Mouse (Mus musculus) ovary, postnatal 10 days (tissue): ENCODE measurements around the gene Prmt3.

ENCODE experiments used
- DNase-seq: peaks from one replicate; pipeline ENCODE4 v3.0.0; 2022; ENCODE audit warnings: low spot score

Gene Prmt3

DNA sequence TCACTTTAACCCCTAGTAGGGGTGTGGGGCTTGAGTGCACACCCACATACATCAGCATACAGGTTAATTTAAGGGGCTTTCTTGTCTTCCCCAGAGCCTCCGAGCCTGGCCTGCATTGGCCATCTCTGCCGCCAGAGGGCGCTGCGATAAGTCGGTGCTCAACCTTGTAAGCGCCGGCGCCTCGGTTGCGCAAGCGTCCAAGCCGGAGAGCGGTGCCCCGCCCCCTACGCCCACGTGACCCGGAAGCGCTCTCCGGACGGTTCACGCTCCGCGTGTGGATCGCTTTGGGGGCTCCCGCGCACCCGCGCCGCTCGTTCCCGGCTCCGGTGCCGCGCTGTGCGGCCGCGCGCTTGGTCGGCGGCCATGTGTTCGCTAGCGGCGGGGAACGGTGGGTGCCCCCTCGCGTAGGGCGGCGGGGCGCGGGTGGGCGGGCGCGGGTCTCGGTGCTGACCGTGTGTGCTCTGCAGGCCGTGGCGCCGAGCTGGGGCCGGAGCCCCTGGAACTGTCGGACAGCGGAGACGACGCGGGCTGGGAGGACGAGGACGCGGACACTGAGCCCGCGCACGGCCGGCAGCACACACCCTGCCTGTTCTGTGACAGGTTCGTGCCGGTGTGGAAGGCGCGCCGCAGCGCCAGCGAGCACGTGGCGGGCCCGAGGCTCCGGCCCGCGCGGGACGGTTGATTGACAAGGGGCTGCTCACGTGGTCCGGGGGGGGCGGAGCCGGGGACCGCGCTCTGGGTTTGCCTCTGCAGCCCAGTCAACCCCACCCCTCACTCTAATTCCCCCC is at the start of gene Prmt3:
TSS of gene Prmt3 (plus strand) at position 233 of the 788 bp plus-strand sequence.
- peak; percentile 93 for DNase-seq

DNA sequence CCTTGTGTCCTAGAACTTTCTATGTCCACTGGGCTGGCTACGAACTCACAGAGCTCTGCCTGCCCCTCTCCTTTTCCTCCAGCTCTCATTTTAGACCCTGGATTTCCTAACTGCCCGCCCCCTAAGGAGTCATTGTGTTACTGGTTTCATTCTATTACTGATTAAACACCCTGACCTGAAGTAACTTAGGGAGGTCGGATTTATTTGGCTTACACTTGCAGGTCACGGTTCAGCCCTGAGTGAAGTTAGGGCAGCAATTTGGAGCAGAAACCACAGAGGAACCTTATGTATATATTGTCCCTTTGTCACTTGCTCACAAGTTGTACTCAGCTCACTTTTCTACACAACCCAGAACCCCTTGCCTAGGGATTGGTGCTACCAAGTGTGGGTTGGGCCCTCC is 43.8 kb upstream of the Prmt3 start:
- DNase-seq: no peak

DNA sequence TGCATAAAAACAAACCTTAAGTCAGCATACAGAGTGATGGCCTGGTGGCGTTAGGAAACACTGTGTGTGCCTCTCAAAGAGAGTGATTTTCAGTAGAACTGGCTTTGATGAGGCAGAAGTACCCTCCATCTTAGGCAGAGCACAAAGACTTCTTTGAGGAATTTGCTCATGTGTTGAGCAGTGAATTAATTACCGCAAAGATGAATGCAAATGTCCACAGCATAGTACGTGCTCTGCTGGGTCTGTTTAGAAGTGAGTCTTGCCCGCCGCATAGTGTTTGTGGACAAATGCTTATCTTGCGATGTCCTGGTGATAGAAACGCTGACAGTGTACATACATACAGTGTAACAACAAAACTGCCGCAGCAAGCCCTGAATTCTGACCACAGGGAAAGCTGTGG is 38.7 kb upstream of the Prmt3 start:
- DNase-seq: no peak

DNA sequence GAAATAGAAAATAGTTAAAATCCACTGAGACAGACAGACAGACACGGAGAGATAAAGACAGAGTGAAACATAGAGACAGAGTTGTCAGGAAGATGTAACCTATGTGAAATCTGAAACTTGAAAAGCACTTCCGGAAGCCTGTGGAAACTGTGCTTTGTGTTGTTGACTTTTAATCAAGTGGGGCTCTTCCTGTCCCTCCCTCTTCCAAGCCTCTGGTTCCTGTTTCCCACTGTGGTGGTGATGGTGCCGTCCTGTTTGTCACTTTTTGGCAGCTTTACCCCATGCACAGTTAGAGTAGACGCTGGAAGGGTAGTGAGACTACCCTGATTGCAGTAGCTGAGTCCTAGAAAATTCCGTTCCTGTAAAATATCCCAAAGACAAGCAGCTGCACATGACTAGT is 36.7 kb upstream of the Prmt3 start:
- DNase-seq: no peak

DNA sequence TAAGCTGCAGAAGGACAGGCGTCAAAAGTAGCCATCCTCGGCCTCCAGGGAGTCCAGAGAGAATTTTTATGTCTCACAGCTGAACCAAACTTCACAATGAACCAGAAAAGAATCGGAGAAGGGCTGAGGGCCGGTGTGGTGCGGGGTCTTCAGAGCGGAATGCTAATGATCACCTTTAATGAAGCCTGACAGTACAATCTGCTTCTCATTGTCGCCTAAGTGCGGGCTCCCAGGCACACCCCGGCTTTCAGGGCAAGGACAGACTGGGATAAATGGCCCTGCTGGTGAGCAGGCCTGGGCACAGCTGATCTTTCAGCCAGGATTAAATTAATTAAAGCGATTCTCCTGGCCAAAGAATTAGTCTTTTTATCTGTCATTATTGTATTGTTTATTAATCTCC is 36.2 kb upstream of the Prmt3 start:
- DNase-seq: no peak

DNA sequence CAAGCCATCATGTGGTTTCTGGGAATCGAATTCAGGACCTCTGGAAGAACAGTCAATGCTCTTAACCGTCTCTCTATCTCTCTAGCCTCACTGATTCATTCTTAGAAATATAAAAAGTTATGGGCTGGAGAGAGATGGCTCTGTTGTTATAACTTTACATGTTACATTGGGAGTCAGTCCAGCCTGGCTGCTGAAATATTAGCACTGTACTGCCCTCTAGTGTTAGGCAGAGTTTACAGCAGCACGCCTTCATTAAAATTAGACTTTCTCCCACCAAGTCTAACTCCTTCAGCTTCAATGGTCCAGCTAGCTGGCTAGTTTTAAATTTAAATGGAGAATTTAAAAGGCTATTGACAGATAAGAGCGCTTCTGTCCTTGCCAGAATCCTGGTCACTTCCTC is 27.0 kb upstream of the Prmt3 start:
- no peak for DNase-seq

DNA sequence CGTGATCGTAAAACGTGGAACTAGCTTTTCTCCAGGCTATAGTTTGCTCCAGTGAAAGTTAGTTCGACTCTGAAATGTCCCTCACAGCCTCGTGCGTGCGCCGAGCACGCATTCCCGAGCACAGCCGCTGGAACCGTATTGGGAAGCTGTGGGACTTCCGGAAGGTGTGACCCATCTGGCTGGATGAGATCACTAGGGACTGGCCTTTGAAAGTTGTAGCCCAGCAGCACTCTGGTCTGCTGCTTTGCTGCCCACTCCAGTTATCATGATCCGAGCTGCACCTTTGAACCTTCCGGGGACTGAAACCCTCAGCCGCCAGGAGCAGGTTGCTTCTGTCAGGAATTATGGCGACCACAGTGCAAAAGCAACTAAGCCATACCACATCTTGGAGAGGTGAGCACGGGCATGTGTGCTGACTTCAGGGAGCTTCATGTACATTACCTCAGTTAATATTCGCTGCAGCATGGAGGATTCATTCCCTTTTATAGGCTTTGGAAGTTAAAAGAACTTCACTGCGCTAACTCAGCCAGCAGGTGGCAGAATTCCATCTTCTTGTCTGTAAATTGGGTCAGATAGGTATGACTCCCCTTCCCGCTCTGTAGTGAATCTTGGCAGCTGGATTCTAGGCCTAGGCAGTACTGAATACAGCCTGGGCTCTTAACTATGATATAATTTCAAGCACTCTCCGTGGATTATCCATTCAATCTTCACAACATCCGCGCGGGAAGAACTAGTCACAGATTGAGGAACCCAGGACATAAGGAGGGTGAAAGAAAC is 25.2 kb upstream of the Prmt3 start:
- no peak for DNase-seq

DNA sequence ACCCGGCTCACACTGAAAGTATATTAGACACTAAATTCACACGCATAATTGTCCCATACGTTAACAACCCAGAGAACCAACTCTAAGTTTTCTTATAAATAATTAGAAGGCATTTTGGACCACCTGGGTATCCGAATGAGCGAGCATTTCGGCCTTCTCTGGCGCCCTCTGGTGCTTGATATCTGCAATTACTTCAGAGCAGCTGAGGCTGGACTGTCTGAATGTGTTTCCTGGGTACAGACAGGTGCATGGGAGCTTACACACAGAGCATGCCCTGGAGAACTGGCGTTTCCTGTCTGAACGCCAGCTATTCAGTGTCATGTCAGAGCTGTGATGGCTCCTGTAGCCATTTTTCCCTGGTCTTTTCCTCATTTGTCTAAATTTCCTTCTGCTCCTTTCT is 23.4 kb upstream of the Prmt3 start:
- DNase-seq: no peak

DNA sequence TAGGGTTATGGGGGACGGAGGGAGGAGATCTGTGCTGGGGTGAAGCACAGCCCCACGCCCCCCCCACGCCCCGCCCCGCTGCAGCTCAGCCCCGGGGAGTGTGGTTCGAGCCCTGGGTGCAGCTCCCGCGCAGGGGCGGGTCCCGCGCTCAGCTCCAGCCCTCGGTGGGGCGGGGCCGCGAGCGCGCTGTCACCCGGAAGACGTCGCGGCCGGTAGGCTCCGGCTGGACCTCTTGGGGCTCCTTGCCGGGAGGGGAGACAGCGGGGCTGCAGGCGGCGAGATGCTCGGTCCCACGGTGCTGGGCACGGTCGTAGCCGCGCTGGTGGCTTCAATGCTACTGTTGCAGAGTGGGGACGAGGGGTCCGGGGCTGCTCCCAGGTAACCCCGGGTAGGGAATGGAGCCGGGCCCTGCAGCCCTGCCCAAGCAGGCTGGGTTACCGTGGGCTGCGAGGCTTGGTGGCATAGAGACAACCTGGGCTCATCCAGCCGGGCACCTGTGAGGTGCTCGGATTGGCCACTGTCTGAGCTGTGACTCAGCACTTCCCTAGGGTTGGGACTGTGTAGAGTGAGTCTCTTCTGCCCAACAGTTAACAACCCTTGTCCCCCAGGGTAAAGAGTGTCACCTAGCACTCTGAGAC is 19.1 kb upstream of the Prmt3 start, which contains the start of gene Htatip2:
TSS of gene Htatip2 (plus strand) at position 182 of the 638 bp plus-strand sequence.
- no peak for DNase-seq

DNA sequence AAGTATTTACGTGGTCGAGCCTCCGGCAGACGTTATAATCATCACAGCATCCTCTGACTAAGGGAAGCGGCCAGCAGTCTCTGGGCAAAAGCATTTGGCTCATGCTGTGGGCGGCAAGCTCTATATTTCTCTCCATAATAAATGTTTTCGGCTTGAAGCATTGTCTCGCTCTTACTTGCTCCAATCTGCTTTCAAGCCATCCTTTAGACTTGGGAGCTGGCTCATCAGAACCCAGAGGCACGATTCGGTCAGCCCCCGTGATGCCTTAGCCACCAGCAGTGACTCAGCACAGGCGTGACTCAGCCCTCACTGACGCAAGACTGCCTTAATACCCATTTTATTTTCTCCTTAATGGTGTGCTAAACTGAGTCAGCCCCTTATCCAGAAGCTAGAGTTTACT is 15.5 kb upstream of the Prmt3 start:
- no peak for DNase-seq

DNA sequence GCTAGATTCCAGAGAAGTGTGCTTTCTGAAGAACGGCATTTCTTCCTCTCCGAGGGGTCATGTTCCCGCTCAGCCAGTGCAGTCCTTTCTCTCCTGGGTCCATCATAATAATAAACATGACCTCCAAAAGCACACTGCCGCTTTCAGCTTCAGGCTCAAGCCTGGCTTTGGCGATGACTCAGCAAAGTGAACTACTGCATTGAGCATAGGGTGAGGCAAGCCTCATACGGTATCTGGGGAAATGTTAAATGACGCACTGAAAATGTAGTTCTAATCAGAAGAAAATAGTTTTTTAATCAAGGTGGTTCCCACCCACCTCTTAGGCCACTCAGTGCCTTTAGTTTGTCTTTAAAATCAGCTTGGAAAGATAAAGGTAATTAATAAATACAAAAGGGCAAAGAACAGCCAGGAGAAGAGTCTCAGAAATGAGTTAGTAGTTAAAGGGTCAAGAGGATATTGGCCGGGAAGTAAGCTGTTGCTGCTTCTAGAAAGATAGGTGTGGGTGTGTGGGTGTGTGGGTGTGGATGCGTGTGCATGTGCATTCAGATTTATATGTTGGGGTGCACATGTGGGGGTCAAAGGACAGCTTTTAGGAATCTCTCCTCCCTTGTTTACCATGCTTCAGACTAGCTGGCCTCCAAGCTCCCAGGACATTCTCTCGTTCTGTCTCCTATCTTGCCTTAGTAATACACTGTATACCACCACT is 14.0 kb upstream of the Prmt3 start:
- no peak for DNase-seq

DNA sequence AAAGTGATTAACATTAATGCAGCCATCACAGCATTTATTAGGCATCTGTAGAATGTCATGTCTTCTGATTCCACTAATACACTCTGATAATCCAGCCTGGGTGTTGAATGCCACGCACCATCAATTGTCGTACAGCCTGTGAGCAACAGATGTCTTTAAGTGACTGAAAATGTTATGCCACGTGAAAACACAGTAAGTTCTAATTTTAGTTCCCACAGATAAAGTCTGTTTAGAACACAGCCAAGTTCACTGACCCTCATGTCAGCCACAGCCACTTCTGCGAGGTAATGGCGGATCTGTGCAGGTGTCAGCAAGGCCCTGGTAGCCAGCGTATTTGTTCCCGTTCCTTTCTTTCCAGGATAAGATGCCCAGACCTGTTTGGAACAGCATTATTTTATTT is 12.0 kb upstream of the Prmt3 start:
- no peak for DNase-seq

DNA sequence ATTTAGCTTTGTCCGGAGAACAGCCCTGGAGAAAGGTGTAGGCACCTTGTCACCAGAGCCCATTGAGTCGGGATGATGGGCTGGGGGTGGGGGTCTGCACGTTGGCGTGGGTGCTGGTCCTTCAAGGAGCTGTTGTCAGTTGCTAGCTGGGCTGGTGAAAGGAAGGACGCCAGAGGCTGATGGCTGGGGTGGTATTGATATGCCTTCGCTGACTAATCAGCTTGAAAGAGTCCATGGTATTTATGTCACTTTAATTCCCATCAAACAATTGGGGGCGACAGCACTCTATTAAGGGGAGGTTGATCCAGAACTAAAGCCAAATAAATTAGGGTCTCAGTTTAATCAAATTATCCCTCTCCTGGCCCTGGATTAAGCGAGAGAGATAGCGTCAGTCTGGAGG is 9.6 kb upstream of the Prmt3 start:
- DNase-seq: no peak

DNA sequence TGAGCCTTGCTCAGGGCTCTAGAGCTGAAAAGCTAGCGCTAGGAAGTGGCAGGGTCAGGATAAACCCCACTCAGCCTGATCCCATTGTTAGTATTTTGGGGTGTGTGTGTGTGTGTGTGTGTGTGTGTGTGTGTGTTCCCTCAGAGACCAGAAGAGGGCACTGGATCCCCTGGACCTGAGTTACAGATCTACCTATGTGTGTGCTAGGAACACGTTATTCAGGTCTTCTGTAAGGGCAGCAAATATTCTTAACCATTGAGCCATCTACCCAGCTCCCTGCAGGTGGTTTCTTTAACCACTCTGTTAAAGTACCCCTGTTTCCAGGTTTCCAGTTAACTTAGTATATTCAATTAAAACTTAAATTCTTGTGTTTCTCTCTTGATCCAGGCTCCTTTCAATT is 3.8 kb upstream of the Prmt3 start:
- no peak for DNase-seq

DNA sequence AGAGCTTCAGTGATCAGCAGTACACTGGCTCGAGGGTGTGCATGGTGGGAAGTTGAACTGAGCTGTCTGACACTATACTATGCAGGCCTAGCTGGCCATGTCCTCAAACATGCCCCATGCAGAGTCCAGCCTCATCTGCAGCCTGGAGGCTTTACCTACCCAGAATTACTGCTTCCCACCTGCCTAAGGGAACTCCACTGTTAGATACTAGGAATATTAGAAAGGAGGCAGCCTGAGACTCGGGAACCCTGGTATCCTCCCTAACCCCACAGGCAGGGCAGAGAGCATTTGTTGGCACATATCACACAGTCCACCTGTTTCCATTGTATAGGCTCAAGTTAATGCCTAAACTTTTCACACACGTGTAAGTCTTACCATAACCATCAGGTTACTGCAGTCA is 561 bp upstream of the Prmt3 start:
- DNase-seq: no peak

DNA sequence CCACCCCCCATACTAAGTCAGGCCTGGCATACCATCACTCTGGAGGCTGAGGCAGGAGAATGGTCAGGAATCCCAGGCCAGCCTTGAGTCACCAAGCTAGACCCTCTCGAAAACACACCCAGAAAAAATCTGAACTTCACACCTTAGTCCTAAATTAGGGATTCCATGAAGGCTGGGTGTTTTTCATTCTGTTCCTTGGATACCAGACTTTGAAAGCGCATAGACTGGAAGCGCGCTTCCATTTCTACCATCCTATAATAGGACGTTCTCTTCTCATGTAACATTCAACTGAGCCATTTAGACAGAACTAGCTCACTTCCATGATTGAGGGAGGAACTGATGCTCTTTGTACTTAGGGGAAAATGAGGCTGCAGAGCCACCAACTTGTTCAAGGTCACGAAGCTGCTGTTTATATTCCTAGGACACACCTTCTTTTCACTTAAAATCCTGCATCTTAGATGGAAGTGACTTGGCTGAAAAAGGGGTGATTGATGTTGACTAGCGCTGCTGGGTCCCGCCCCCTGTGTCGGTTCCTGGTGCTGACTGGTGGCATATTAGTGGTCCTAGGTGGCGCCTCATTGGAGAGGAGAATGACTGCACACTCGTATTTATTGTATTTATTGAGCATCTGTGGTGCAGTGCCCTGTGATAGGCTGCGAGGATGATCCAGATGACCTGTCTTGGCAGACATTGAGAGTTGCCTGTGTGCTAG is 914 bp downstream of the Prmt3 start:
- no peak for DNase-seq

DNA sequence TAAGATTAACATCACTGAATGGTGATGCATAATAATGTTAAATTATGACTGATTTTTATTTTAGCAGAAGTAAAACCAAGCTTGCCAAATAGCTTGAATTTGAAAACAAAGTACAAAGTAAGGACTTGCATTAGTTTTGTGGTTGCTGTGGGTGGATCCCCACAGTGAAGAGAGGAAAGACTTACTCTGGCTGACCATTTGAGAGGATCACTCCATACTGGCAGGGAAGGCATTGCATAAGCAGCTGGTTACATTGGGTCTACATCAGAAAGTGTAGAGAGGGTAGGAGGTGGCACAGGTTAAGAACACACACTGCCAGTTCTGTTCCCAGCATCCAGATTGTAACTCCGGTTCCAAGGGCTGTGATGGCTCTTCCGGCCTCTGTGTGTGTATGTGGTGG is 4.9 kb downstream of the Prmt3 start:
- DNase-seq: no peak

DNA sequence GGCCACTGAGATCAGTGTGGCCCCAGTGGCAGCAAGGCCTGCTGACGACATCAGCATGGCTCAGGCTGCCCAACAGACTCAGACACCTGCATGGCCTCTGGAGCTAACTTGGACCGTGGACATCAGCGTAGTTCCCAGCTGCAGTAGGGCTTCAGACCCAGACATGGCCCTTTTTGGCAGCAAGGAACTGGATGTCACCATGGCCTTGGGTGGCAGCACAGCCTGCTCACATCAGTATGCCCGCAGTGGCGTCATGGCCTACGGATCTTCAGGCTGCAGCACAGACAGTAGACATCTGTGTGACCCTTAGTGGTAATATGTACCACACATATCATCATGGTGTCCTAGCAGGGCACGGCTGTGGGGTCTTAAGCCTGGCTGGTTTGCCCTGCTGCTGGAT is 7.0 kb downstream of the Prmt3 start:
- no peak for DNase-seq

DNA sequence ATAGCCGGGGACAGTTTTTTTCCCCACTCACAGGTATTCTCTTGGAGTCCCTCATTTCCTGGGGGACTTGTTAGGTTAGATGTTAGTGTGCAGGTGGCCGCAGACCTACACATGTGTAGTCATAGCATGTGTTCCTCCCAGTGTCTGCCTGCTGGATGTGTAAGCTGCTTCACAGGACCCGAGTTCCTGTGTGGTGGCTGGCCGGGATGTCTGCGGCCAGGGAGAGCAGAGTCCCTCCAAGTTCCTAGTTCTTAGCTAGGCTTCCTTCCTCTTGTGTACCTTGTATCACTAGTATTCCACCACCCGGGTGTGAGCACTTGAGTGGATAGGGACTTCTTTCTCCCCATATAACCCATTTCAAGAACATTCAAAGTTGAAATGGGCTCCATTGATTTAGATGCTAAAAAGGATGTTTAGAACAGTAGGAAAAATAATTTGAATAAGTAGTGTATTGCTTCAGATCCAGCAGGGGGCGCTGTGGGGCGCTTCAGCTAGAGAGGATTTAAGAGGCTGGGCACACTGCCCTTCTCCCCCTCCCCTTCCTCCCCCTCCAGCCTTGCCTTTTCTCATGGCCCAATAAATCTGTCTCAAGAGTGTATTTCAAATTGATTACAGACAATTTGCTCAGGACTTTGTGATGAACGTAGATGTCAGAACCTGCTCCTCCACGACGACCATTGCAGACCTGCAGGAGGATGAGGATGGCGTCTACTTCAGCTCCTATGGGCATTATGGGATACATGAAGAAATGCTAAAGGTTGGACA is 8.7 kb downstream of the Prmt3 start:
- no peak for DNase-seq

DNA sequence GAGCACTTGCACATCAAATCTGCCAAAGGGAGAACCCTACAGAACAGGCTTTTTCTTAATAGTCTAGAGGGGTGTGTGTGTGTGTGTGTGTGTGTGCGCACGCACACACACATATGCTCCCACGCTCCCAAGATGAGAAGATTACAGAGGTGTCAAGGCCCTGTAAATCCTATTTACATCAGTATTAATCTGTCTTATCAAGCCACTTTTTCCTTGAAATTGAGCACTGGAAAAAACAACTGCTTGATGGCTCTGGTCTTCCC is 9.2 kb downstream of the Prmt3 start:
- no peak for DNase-seq

DNA sequence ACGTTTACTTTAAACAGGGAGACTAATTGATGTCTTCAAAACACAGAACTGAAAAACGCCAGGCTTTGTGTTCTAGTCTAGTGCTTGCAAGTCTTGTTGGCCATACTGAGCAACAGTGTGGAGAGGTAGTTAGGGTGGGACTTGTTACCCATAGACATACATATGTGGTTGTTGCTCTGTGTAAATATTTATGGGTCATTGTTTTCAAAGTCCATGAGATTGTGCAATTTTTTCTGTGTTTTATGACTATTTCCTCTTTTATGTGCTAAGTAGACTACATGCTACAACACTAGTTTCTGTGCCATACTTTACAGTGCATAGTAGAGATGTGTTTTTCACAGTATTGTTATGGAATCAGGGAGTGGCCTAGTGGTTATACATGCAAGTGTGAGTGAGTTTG is 16.2 kb downstream of the Prmt3 start:
- no peak for DNase-seq
